Mouse (Mus musculus) CH12.LX (cell line): ENCODE measurements around the gene Ythdf2.

Source experiments
- CHD1 ChIP-seq: IDR thresholded peaks from 2 replicates; pipeline ENCODE4 v1.6.1; 2012; ENCODE audit warnings: low read depth, low read length, improper control_type of control experiment, inconsistent platforms
- CTCF ChIP-seq, 2 experiments: IDR thresholded peaks in 1 of 2; conservative IDR thresholded peaks in 1 of 2; 2 replicates each; pipeline ENCODE4 v1.5.1; 2011 to 2012; ENCODE audit warnings: low read depth in 2 of 2, low read length in 2 of 2, improper control_type of control experiment in 1 of 2, inconsistent platforms in 1 of 2, mild to moderate bottlenecking in 1 of 2, moderate library complexity in 1 of 2
- ELF1 ChIP-seq: IDR thresholded peaks from 2 replicates; pipeline ENCODE4 v1.6.1; 2014; ENCODE audit warnings: low read depth, mild to moderate bottlenecking, inconsistent platforms, low read length, improper control_type of control experiment
- EP300 ChIP-seq: IDR thresholded peaks from 2 replicates; pipeline ENCODE4 v1.6.1; 2011; ENCODE audit warnings: low read length, improper control_type of control experiment
- GABPA ChIP-seq: IDR thresholded peaks from 2 replicates; pipeline ENCODE4 v1.6.1; 2012; ENCODE audit warnings: low read depth, low read length, improper control_type of control experiment, inconsistent platforms; ENCODE audit not compliant: insufficient replicate concordance
- HCFC1 ChIP-seq: IDR thresholded peaks from 2 replicates; pipeline ENCODE4 v1.6.1; 2012; ENCODE audit warnings: low read depth, mild to moderate bottlenecking, inconsistent platforms, low read length, improper control_type of control experiment
- MEF2A ChIP-seq: IDR thresholded peaks from 2 replicates; pipeline ENCODE4 v1.6.1; 2014; ENCODE audit warnings: low read depth, mild to moderate bottlenecking, inconsistent platforms, low read length, improper control_type of control experiment, borderline replicate concordance
- POLR2A ChIP-seq: IDR thresholded peaks from 2 replicates; pipeline ENCODE4 v1.6.1; 2011; ENCODE audit warnings: low read depth, mild to moderate bottlenecking, improper control_type of control experiment, low read length
- POLR2AphosphoS2 ChIP-seq: IDR thresholded peaks from 2 replicates; pipeline ENCODE4 v1.6.1; 2011; ENCODE audit warnings: low read depth, low read length, improper control_type of control experiment
- TBP ChIP-seq: conservative IDR thresholded peaks from 2 replicates; pipeline ENCODE4 v1.6.1; 2011; ENCODE audit warnings: low read depth, low read length, improper control_type of control experiment

GRCm38 (mm10) chr4:132154877-132155670 lies 57.0 kb downstream of the Ythdf2 start:
- TF ChIP-seq CTCF (conservative IDR thresholded peaks at IDR 0.05 in 1 of 2, IDR thresholded peaks at IDR 0.05 in 1 of 2; ENCODE audit: low read depth in 2 of 2, low read length in 2 of 2) (no peak), ELF1 (no peak), POLR2A (no peak), MEF2A (no peak), POLR2AphosphoS2 (no peak), GABPA (no peak), TBP (no peak), EP300 (no peak), CHD1 (no peak), HCFC1 (no peak)
